Mouse (Mus musculus): ENCODE measurements around the gene Tns4. TPM values are rescaled to one million over a fixed set of nuclear protein-coding genes. Genes with fewer than 3 reads are reported as not detected.

Gene Tns4
- total and polyA plus RNA-seq, 3 experiments = 0.03 TPM; not detected in 2

DNA sequence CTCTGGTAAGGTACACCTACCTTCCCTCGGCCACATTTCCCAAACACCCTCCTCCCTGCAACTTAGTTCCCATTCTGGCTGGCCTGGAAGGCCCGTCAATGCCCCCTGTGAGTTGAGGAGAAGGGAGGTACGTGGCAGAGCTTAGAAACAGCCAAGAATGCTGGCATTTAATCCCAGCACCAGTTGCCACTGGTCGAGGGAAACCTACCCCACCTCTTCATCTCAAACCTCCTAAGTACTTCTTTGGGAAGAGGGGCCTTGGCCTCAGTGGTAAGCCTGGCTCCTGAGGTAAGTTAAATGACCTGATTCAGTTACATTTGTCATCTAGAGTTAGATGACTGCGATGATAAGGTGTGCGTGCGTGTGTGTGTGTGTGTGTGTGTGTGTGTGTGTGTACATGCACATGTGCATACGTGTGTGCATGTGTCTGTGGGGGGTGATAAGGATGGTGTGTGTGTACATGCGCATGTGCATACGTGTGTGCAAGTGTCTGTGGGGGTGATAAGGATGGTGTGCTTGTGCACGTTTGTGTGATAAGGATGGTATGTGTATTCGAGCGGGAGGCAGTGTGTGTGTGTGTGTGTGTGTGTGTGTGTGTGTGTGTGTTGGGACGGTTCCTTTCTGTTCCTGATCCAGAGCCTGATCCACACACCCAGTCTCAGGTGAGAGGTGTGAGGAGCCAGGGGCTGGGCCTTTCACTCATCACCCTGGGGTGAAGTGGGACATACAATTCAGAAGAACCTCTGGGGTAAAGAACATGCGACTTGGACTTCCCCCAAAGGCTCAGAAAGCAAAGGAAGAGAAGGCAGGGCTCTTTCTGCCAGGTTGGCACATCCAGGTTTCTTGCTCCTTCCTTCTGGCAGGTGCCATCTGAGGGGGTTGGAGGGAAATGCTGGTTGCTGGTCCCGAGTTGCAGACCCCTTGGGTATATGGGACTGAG is 47.0 kb downstream of the Tns4 start:
- H3K27ac ChIP-seq (ENCODE audit: control insufficient read depth, low read depth, low read length) = peak overlapping the region; percentile 87
- H3K27me3 ChIP-seq (ENCODE audit: control insufficient read depth in 1 of 2, insufficient read depth in 2 of 2, low read length in 2 of 2) = no peaks in the 10 kb centered on the region
- DNase-seq (ENCODE audit: low read depth, low spot score) = no peak
- TF ChIP-seq HCFC1 (IDR thresholded peaks at IDR 0.05; ENCODE audit: low read depth, low read length) = no peak
- no peak for TF ChIP-seq JUND (IDR thresholded peaks at IDR 0.05; ENCODE audit: low read depth, low read length)
- TF ChIP-seq ZNF384 (IDR thresholded peaks at IDR 0.05; ENCODE audit: low read depth, low read length) = no peak
- TF ChIP-seq ETS1 (IDR thresholded peaks at IDR 0.05; ENCODE audit: low read depth, low read length) = peak; percentile 64
- TF ChIP-seq UBTF (IDR thresholded peaks at IDR 0.05; ENCODE audit: borderline replicate concordance, insufficient read depth, low read depth, low read length) = 0 out of 2 replicates have a peak, but pooled peaks have one; percentile 15
- TF ChIP-seq TBP (IDR thresholded peaks at IDR 0.05; ENCODE audit: low read depth, low read length) = 0 out of 2 replicates have a peak, but pooled peaks have one; percentile 29
- TF ChIP-seq TCF12 (IDR thresholded peaks at IDR 0.05; ENCODE audit: low read depth, low read length) = peak; percentile 77
- TF ChIP-seq MXI1 (IDR thresholded peaks at IDR 0.05; ENCODE audit: low read depth, low read length) = peak; percentile 15
- no peak for TF ChIP-seq NELFE (IDR thresholded peaks at IDR 0.05; ENCODE audit: low read depth, low read length)
- TF ChIP-seq EP300 (IDR thresholded peaks at IDR 0.05; ENCODE audit: low read depth in 1 of 2, low read length in 2 of 2) = peak; percentile 56 to 59; a peak in 3 of 4 replicates
- TF ChIP-seq POLR2AphosphoS2 (IDR thresholded peaks at IDR 0.05; ENCODE audit: low read length) = no peak
- no peak for TF ChIP-seq ZMIZ1 (IDR thresholded peaks at IDR 0.05; ENCODE audit: low read depth, low read length)
- no peak for TF ChIP-seq POLR2A (IDR thresholded peaks at IDR 0.05; ENCODE audit: control insufficient read depth in 1 of 2, insufficient read depth in 1 of 2, low read depth in 1 of 2, low read length in 2 of 2, poor library complexity in 1 of 2)
- peak; percentile 33 for TF ChIP-seq RCOR1 (IDR thresholded peaks at IDR 0.05; ENCODE audit: low read depth, low read length)
- no peak for TF ChIP-seq USF1 (IDR thresholded peaks at IDR 0.05; ENCODE audit: low read depth, low read length)
- TF ChIP-seq NRF1 (IDR thresholded peaks at IDR 0.05; ENCODE audit: insufficient read depth, low read depth, low read length, poor library complexity, severe bottlenecking) = no peak
- peak; percentile 82 for TF ChIP-seq GATA1 (IDR thresholded peaks at IDR 0.05; ENCODE audit: low read depth, low read length)
- no peak for TF ChIP-seq CTCF (IDR thresholded peaks at IDR 0.05 in 2 of 3, conservative IDR thresholded peaks at IDR 0.05 in 1 of 3; ENCODE audit: control insufficient read depth in 1 of 3, insufficient read depth in 1 of 3, low read depth in 2 of 3, low read length in 3 of 3, poor library complexity in 1 of 3, severe bottlenecking in 1 of 3)
- no peak for TF ChIP-seq CHD2 (IDR thresholded peaks at IDR 0.05; ENCODE audit: low read length)
- peak; percentile 74 for TF ChIP-seq TAL1 (IDR thresholded peaks at IDR 0.05; ENCODE audit: low read length)
- TF ChIP-seq SIN3A (IDR thresholded peaks at IDR 0.05; ENCODE audit: low read length) = no peak; the same call in 1 of the 2 replicates
- TF ChIP-seq ZC3H11A (IDR thresholded peaks at IDR 0.05; ENCODE audit: low read depth, low read length) = no peak
- TF ChIP-seq MYB (IDR thresholded peaks at IDR 0.05; ENCODE audit: low read depth, low read length) = 0 out of 2 replicates have a peak, but pooled peaks have one; percentile 6
- TF ChIP-seq ELF1 (IDR thresholded peaks at IDR 0.05; ENCODE audit: low read depth, low read length) = no peak
- TF ChIP-seq MYC (IDR thresholded peaks at IDR 0.05; ENCODE audit: low read depth, low read length) = peak; percentile 80
- no peak for TF ChIP-seq ZKSCAN1 (IDR thresholded peaks at IDR 0.05; ENCODE audit: low read depth, low read length)
- TF ChIP-seq MAX (IDR thresholded peaks at IDR 0.05; ENCODE audit: low read length) = peak; percentile 61; the same call in 1 of the 2 replicates
- TF ChIP-seq MEF2A (IDR thresholded peaks at IDR 0.05; ENCODE audit: extremely low read depth, insufficient replicate concordance, low read depth, low read length, poor library complexity, severe bottlenecking) = no peak
- TF ChIP-seq SMC3 (IDR thresholded peaks at IDR 0.05; ENCODE audit: low read depth, low read length) = no peak
- TF ChIP-seq BHLHE40 (IDR thresholded peaks at IDR 0.05; ENCODE audit: borderline replicate concordance, low read depth, low read length) = peak; percentile 88
- no peak for TF ChIP-seq MAFK (IDR thresholded peaks at IDR 0.05; ENCODE audit: borderline replicate concordance, low read depth, low read length)
- TF ChIP-seq RAD21 (IDR thresholded peaks at IDR 0.05; ENCODE audit: low read depth, low read length) = no peak
- TF ChIP-seq GABPA (IDR thresholded peaks at IDR 0.05; ENCODE audit: low read depth, low read length) = no peak
- no peak for TF ChIP-seq CHD1 (IDR thresholded peaks at IDR 0.05; ENCODE audit: low read depth, low read length)
- TF ChIP-seq KAT2A (conservative IDR thresholded peaks at IDR 0.05; ENCODE audit: low read depth, low read length) = no peak
- 0 out of 2 replicates have a peak, but pooled peaks have one; percentile 10 for TF ChIP-seq MAZ (IDR thresholded peaks at IDR 0.05; ENCODE audit: low read depth, low read length)

More for the DNA sequence above, 47.0 kb downstream of the Tns4 start:
- H3K9me3 ChIP-seq (replicated peaks; ENCODE audit: insufficient read depth, low read length) = no peaks in the 10 kb centered on the region
- peak overlapping the region; percentile 76 for H3K9ac ChIP-seq (ENCODE audit: control insufficient read depth, low read depth, low read length, poor library complexity, severe bottlenecking)
- H3K4me3 ChIP-seq (ENCODE audit: control insufficient read depth in 1 of 2, insufficient read depth in 1 of 2, low read depth in 2 of 2, low read length in 2 of 2) = peak overlapping the region; percentile 63 to 65
- H3K79me2 ChIP-seq (ENCODE audit: control insufficient read depth, insufficient read depth, low read length, poor library complexity) = peaks cover 9% of the 10 kb centered on the region
- peaks cover 0 to 6% of the 10 kb centered on the region in 2 experiments; a peak in 1 of 4 replicates for H3K4me1 ChIP-seq (ENCODE audit: control insufficient read depth in 1 of 2, insufficient read depth in 2 of 2, low read length in 2 of 2)
- no peaks in the 10 kb centered on the region for H3K36me3 ChIP-seq (ENCODE audit: control insufficient read depth in 1 of 2, insufficient read depth in 2 of 2, low read length in 2 of 2)
